Mouse (Mus musculus) G1E (cell line): Measurements from ENCODE around the gene 2310009B15Rik.

Experiments used
- CTCF ChIP-seq: IDR thresholded peaks from 2 replicates; pipeline ENCODE4 v1.5.1; 2012; ENCODE audit warnings: low read depth, low read length, inconsistent platforms, mixed read lengths
- GATA1 ChIP-seq: IDR thresholded peaks from 2 replicates; pipeline ENCODE4 v1.6.1; 2012; ENCODE audit warnings: borderline replicate concordance, low read length, inconsistent platforms, mixed read lengths
- TAL1 ChIP-seq: conservative IDR thresholded peaks from 2 replicates; pipeline ENCODE4 v1.6.1; 2012; ENCODE audit warnings: low read depth, low read length, inconsistent platforms, mixed read lengths

GRCm38 (mm10) chr1:138844166-138844565 lies 12.5 kb downstream of the 2310009B15Rik start:
- TF ChIP-seq CTCF: no peak
- no peak for TF ChIP-seq GATA1
- no peak for TF ChIP-seq TAL1
